Mouse (Mus musculus): ENCODE measurements at regions not wholly inside any gene's neighbourhood (a gene's known extent, or its start where the extent isn't known, plus 50 kb on each side); places are given as distances from the start of the nearest gene placed in this dataset.

DNA sequence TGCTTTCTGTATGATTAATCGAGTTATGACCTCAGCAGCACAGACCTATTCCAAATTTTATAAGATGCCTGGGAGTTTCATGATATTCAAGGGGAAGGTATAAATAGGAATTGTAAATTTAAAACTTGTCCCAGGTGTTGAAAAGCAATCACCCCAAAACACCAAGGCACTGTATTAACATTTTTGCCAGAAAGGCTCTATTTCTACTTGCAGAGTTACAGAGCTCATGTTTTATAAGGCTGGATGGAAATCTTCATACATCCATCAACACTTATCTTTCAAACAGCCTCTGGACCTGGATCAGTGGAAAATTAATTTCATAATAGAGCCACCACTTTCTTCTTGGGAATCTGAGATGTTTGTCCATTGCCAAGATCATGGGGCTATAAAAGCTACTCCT lies 96.6 kb downstream of the Rab11fip2 start:
- no peaks in the 10 kb centered on the region for H3K4me1 ChIP-seq (replicated peaks; ENCODE audit: control insufficient read depth, insufficient read depth, low read length)
- H3K36me3 ChIP-seq (ENCODE audit: control insufficient read depth, insufficient read depth, low read length) = no peaks in the 10 kb centered on the region
- H3K9ac ChIP-seq (ENCODE audit: low read depth, low read length) = no peak overlapping the region
- no peak overlapping the region for H3K4me3 ChIP-seq (ENCODE audit: low read depth, low read length)
- no peak overlapping the region for H3K27ac ChIP-seq (ENCODE audit: low read depth, low read length)
- H3K4me2 ChIP-seq (replicated peaks; ENCODE audit: low read depth, low read length) = no peak overlapping the region
- no peak for DNase-seq (ENCODE audit: low spot score)
- H3K9me3 ChIP-seq (ENCODE audit: control insufficient read depth, low read length) = no peaks in the 10 kb centered on the region
- no peak for ATAC-seq (ENCODE audit: low FRiP score)
- 95% methylated on average over 1 of the region's 1 CpGs for WGBS
- H3K27me3 ChIP-seq (ENCODE audit: control insufficient read depth, insufficient read depth, low read length) = no peaks in the 10 kb centered on the region

DNA sequence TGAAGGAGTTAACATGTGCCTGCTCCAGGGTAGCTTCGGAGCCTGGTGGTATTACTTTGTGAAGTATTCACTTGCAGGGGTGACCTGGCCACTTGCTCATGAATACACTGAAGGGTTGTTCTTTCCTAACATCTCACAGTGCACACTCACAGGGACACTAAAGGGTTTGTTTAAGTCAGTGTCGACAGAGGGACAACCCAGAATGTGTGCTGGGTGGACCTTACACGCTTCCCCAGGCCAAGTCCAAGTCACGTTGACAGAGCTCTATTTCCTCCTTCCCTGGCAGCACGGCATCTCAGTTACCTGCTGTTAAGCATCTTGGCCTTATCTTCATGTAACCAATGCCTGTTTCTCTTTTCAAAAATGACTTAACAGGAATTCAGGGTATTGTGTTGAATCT lies 92.8 kb downstream of the Rab11fip2 start:
- H3K36me3 ChIP-seq (ENCODE audit: control insufficient read depth, insufficient read depth, low read length) = no peaks in the 10 kb centered on the region
- 73% methylated on average over 5 of the region's 5 CpGs for WGBS
- no peak overlapping the region for H3K9ac ChIP-seq (ENCODE audit: low read depth, low read length)
- H3K27me3 ChIP-seq (ENCODE audit: control insufficient read depth, insufficient read depth, low read length) = no peaks in the 10 kb centered on the region
- H3K9me3 ChIP-seq (ENCODE audit: control insufficient read depth, low read length) = no peaks in the 10 kb centered on the region
- ATAC-seq (ENCODE audit: low FRiP score) (no peak), DNase-seq (ENCODE audit: low spot score) (no peak)
- no peak overlapping the region for H3K27ac ChIP-seq (ENCODE audit: low read depth, low read length)
- no peaks in the 10 kb centered on the region for H3K4me1 ChIP-seq (replicated peaks; ENCODE audit: control insufficient read depth, insufficient read depth, low read length)
- H3K4me3 ChIP-seq (ENCODE audit: low read depth, low read length) = no peak overlapping the region
- no peak overlapping the region for H3K4me2 ChIP-seq (replicated peaks; ENCODE audit: low read depth, low read length)

DNA sequence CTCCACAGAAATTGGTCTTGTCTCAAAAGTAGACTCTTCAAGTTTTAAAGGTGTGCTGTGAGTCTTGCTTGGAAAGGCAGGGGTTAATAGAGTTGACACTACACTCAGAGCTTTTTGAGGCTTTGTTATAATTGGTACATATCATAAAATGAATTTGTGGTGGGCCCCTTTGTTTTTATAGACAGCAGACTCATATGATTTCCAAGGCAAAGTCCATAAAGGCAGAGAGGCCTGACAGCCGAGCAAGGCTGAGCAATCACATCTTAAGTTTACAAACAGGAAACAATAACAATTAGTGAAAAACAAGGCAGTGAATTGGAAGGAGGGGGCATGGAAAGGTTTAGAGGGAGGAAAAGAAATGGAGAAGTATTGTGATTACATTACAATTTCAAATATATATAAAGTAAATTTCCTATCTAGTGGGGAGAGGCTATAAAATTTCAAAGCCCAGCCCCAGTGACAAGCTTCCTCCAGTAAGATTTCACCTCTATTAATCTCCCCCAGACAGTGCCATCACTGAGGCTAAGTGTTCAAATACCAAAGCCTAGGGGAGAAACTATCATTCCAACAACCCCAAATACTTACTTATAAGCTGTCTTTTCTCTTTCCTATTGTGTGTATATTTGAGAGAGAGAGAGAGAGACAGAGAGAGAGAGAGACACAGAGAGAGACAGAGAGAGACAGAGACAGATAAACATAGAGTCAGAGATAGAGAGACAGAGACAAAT lies 91.3 kb downstream of the Rab11fip2 start:
- H3K27me3 ChIP-seq (ENCODE audit: control insufficient read depth, insufficient read depth, low read length) = no peaks in the 10 kb centered on the region
- H3K36me3 ChIP-seq (ENCODE audit: control insufficient read depth, insufficient read depth, low read length) = no peaks in the 10 kb centered on the region
- ATAC-seq (ENCODE audit: low FRiP score) = no peak
- no peak overlapping the region for H3K4me3 ChIP-seq (ENCODE audit: low read depth, low read length)
- H3K9me3 ChIP-seq (ENCODE audit: control insufficient read depth, low read length) = no peaks in the 10 kb centered on the region
- no peak for DNase-seq (ENCODE audit: low spot score)
- no peaks in the 10 kb centered on the region for H3K4me1 ChIP-seq (replicated peaks; ENCODE audit: control insufficient read depth, insufficient read depth, low read length)
- whole genome bisulfite sequencing = 56% methylated on average over 1 of the region's 1 CpGs
- H3K4me2 ChIP-seq (replicated peaks; ENCODE audit: low read depth, low read length) = no peak overlapping the region
- H3K27ac ChIP-seq (ENCODE audit: low read depth, low read length) = no peak overlapping the region
- H3K9ac ChIP-seq (ENCODE audit: low read depth, low read length) = no peak overlapping the region

Data from hindbrain, embryonic 11.5 days (tissue).